Mouse (Mus musculus): ENCODE data around the gene Mroh9. TPM values are rescaled to one million over a fixed set of nuclear protein-coding genes. Genes with fewer than 3 reads are reported as not detected.
A peak's percentile ranks its signal among the peaks of the same experiment; 100 is the strongest.

The Mroh9 gene
- not detected for total RNA-seq (2021)

DNA sequence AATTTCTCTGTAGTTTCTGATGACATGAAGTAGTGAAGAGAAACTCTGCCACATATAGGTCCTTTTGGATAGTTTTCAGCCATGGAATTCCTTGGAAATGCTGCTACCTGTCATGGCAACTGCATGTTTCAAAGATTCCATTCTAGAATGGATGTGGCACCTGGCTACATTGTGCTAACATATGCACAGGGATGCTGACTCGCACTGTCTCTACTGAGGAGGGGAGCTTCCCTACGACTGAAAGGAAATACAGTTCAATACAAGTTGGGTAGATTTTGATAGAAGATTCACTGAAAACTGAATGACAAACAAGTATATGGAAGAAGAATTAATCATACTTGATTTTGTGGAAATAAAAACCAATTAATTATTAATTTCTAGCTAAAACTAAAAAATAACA lies at the start of gene Mroh9:
TSS of gene Mroh9 (minus strand) at position 101 of the 400 bp plus-strand sequence.
- DNase-seq (ENCODE audit: low spot score in 2 of 2): no peak
- intact Hi-C loops (cut with DNase I): no loop called here

DNA sequence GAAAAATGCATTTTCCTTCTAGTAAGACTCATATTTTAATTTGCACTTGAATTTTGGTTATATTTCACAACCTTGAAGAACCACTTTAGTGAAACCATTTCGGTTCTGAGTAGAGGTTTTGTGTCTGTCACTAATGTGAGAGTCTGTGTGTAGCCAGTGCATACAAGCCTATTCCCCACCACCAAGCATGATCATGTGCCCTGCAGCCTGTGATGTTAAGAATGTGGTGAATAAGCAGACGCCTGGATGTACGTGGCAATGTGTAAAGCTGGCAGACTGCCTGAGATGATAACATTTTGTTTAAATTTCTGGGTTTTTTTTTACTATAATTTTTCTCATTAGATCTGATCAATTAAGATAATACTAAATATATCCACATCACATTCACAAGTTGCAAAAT lies 44.5 kb upstream of the Mroh9 start:
- intact Hi-C loops (cut with DNase I): no loop called here
- no peak for DNase-seq (ENCODE audit: low spot score in 2 of 2)

DNA sequence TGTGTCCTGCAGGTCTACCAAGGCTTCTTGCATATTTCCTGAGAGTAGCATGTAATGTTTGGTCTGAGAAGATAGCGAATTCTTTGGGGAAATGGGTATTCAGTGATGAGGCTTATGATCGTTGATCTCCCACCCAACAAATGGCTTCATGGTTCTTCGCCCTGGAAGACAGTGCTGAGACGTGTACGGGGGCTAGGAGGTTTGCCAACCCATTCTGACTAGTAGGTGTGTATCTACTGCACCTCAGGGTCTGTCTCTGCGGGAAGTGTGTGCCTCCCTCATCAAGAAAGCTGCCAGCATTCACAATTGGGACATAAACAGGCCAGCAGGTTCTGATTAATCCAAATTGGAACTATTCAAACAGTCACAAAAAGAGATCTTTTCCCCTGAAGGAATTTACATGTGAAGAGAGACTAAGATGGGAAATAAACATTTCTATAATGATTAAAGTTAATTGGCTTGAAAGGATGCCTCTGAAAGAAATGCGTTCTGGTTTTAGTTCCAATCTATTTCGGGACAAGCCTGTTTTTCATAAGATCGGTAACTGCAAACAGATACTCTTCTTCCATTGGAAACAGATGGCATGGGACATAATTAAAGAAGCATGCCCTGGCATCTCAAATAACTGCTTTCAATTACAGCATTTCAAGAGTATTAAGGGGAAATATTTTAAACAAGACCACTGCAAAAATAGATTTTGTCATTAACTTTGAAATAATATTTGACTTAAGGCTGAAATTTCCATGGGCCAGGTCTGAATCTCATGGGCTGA lies 43.8 kb upstream of the Mroh9 start:
- intact Hi-C loops (cut with DNase I): no loop called here
- DNase-seq (ENCODE audit: low spot score in 2 of 2): no peak

DNA sequence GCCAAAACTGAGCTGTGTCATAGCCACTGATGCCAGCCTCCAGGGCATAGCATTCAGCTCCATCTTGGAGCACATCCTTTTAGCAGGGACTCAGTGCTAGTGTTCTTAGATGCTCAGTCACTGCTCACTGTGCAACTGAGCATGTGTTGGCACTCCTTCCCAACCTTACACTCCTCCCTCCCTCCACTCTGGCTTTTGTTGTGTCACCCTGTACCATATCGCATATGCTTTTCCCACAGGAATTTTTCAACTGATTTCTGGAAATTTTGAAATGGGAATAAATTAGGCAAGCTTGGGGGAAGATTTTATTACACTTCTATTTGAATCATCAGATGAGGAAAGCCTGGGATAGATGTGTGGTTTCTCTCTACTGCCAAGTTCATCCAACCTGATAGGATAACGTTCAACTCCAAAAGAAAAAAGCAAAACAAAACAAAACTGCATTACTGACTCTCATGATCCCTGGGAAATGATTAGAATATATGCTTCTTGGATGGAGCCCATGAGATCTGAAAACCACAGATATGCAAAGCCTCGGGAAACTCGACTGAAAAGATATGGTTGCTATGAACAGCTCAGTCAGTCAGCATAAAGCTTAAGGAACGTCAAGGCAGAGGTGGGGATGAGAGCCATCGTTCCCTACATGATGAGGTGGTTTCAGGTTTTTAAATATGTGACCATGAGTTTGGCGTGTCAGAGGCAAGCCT lies 40.9 kb upstream of the Mroh9 start:
- no peak for DNase-seq (ENCODE audit: low spot score in 2 of 2)
- intact Hi-C loops (cut with DNase I): no loop called here

DNA sequence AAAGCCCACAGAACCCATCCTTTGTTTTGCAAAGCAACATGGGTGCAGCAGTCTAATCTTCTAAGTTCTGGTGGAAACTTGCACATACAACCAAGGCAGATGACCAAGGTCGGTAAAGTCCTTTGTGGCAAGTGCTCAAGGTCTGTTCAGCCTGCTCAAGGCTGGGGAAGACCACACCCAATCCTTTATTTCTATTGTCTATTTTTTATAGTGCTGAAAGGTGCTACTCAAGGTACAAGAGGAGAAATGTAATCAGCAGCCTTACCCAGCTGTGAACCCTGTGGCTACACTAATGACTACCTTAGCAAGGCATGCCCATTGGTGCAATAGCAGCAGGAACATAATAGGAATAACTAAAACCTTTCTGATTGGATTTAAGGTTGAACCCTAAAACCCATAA lies 36.9 kb upstream of the Mroh9 start:
- no peak for DNase-seq (ENCODE audit: low spot score in 2 of 2)
- intact Hi-C loops (cut with DNase I): no loop called here

DNA sequence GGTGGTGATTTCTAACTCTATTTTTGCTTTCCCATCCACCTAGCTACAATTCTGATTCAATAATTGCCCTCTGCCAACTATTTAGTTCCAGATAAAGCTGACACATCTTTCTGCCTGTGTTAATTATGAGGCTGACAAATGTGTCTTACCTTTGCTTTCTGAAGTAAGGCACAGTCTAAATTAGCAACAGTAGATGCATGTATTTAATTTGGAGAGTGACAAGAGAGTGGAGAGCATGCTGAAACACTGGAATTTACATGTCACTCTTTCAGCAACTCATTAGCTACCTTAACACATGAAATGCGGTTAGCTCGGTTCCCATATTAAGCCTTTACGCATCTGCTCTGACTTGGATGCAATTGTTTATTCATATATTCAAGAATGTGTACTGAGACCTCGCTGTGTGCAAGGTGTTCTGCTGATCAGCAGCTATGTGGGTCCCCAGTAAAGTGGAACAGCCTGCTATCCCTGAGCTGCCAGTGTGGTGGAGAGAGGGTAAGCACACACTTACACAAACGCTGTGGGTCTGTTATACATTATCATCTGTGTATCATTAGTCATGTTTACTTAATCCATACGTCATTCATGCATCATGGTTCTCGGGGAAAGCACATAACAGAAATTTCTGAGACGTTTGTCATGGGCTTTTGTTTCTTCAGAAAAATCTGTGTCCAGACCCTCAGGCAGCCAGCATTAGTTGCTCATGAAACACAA lies 28.1 kb upstream of the Mroh9 start:
- intact Hi-C loops (cut with DNase I): no loop called here
- DNase-seq (ENCODE audit: low spot score in 2 of 2): no peak

DNA sequence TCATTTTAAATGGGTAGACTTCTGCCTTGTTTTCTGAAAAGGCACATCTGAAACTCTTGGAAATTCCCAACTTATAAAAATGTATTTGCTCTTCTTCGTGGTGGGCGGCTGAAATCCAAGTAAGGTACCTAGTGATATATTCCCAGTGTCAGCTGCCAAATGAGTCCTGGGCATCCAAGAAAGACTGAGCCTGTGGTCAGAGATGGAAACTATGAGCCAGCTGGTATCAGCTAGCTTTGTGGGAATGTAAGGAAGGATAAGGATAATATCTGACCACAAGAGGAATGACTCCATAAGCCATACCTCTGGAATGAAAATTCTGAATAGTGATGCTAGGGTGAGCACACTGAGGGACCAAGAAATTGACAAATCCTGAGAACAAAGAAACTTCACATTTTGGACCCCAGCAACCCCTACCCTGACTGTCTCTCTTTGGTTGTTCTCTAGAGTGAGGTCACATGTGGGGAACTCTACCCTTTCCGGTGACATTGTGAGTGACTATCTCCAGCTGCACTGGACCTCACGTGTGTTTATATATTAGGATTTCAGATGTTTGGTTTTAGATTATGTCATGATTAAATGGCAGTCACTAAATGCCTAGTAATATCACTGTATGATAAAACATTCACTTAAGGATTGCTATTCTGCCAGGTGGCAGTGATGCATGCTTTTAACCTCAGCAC lies 27.2 kb upstream of the Mroh9 start:
- DNase-seq (ENCODE audit: low spot score in 2 of 2): no peak
- intact Hi-C loops (cut with DNase I): no loop called here

DNA sequence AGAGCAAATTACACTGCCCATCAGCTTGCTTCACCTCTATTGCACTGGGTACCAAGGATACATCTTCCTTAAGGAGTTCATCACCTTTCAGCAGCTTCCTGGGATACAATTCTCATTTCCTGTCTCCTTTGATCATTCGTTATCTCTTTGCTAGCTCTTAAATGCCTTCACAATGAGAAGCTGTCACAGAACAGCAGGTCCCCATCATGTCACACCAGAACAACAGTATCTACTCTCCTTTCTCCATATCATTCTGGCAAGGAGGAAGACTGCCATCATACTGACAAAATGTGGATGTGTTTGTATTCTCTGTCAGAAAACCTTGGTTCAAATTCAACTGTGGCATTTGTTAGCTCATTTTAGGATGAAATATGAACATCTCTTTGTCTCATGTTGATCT lies 19.5 kb upstream of the Mroh9 start:
- DNase-seq (ENCODE audit: low spot score in 2 of 2): no peak

DNA sequence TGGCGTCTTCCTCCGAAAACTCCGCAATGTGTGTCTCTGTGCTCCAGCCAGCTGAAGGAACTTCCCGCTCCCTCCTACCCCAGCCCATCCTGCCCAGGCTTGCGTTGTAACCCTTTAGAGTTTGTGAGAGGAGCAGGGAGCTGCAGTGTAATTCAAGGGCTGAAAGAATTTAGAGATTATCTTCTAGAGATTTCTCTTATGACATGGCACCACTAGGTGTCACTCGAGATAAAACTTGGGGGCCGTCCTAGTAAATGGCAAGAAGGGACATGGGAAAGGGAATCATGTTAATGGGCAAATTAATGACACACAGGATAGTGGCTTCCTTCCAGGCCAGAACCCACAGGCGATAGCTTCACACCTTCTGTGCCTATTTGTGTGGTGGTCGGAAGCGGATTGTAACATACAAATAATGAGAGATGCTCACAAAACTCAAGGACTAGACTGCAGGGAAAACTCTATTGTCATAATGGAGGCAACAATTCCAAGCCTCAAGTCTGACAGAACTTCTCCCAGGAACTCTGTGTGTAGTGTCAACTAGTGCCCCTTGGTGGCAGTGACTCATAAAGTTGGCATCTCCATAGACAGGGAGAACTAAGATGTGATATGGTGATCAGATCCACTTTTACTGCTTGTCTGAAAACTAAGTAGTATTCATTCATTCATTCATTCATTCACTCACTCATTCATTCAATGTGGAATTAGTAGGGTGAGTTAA lies 6.1 kb upstream of the Mroh9 start:
- no peak for DNase-seq (ENCODE audit: low spot score in 2 of 2)
- intact Hi-C loops (cut with DNase I): loop anchor here (5.0 kb wide), 1 partner anchor 821 kb away; no protein-coding TSS in a partner anchor

More for the DNA sequence above, 19.5 kb upstream of the Mroh9 start:
- intact Hi-C loops (cut with DNase I): no loop called here

DNA sequence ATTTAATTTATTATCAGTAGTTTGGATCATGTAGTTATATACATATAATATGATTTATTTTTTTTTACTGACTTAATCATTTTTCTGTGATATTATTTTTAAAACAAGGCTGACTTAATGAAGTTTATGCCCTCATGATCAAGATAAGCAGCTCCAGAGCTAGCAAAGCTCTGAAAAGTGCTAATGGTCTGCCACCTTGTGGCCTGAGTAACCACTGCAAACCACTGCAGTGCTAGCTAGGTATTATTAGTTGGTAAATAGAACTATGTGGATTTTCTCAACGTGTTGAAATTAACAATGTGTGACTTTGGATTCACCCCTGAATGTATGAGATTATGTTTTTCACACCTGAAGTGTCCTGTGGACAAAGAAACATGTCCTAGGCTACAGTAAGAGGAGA lies 15.0 kb downstream of the Mroh9 start:
- intact Hi-C loops (cut with DNase I): loop anchor here (1.0 kb wide), 1 partner anchor 174 kb away; no protein-coding TSS in a partner anchor
- DNase-seq (ENCODE audit: low spot score in 2 of 2): peak; percentile 11 to 27

DNA sequence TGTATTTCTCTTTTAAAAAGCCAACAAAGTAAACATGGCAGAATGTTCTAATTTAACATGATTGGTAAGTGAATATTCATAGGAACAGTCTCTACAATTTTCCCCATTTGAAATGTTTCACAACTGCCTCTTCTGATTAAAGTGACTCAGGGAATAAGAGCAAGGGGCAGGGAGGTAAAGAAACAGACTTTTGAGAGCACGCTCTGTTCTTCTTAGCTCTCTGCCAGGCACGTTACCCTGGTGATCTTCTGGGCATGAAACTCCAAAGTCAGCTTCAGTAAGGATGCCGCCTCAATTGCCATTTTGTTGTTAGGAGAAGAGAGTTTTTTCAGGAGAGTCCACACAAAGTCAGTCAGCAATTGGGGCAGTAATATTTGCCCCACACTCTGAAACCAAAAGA lies 25.1 kb downstream of the Mroh9 start:
- peak in 1 of 2 experiments; percentile 7 for DNase-seq (ENCODE audit: low spot score in 2 of 2)

DNA sequence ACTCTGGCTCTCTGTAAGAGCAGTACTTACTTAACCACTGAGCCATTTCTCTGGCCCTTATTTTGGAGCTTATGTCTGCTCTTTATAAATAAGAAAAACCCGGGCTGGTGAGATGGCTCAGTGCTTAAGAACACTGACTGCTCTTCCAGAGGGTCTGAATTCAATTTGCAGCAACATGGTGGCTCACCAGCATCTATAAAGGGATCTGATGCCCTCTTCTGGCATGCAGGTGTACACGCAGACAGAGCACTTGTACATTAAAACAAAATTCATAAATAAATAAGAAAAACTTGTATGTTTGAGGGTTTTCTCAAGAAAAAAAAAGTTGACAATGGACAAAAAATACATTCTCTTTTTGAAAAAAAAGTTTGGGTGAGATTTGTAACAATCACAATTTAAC lies 28.1 kb downstream of the Mroh9 start:
- intact Hi-C loops (cut with DNase I): loop anchor here (2.0 kb wide), 1 partner anchor 161 kb away; no protein-coding TSS in a partner anchor
- DNase-seq (ENCODE audit: low spot score in 2 of 2): no peak

More for the DNA sequence above, 25.1 kb downstream of the Mroh9 start:
- intact Hi-C loops (cut with DNase I): no loop called here

DNA sequence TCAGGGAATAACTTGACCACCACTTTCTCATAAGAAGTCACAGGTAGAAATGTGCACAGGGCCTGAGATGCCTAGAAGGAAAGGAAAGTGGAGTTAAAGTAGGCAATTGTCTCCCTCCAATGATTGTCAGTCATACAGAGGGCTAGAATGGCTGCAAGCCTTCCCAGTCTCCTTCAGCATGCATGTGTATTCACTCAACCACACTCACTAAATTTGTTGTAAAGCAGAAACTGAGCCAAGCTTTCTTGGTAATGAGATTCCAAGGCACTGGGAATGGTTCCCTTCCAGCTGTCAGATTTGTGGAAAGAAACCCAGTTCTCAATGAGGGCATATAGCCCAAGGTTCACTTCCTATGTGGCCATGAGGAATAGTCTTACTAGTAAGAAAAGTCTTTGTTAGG lies 29.8 kb downstream of the Mroh9 start:
- intact Hi-C loops (cut with DNase I): loop anchor here (2.0 kb wide), 1 partner anchor 159 kb away; no protein-coding TSS in a partner anchor
- no peak for DNase-seq (ENCODE audit: low spot score in 2 of 2)

DNA sequence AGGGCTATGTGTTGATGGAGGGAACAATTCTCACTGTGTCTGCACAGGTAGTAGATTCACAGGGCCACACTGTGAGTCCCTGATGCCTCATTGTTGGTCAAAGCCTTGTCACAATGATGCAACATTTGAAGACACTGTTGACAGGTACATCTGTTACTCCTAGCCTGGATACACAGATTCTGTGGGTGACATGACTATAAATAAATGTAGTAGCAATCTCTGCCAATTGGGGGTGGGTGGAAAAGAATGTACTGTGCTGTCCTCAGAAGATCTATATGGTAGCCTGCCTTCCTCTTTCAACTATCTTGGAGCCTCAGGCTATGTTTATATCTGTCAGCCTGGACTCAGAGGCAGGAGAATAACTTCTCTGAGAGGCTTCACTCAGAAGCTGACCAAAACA lies 62.4 kb downstream of the Mroh9 start:
- no peak for DNase-seq (ENCODE audit: low spot score in 2 of 2)
- intact Hi-C loops (cut with DNase I): no loop called here

DNA sequence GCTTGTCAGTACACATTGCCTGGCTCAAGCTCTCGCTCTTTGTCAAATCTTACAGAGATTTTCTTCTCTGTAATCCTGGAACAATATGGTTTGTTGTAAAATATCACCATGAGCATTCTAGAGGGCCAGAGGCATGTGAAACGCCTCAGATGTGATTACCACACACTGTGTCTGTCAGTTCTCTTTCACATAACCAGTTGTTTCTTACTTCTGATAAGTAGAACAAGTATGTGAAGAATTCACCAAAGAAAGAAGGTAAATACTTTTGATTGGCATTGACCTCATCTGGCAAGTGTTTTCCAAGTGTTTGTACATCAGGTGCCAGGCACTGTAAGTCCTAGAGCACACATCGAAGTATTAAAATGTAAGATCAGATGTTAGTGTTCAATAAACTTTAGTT lies 76.2 kb downstream of the Mroh9 start:
- intact Hi-C loops (cut with DNase I): no loop called here
- DNase-seq (ENCODE audit: low spot score in 2 of 2): no peak

DNA sequence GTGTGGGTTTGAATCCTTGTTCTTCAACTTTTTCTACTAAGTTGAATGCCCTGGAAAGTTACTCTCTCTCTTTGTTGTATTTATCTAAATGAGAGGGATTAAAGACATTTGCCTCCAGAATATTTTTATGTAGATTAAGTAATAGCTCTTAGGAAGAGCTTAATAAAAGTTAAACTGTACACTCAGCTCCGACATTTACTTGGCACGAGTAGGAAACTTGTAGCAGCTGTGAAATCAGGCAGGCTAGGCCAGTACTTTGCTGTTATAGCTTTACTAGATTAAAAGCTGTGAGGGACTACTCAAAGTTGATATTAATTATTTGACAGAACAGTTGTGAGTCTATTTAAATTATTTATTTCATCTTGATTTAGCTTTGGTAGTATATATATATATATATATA lies 82.0 kb downstream of the Mroh9 start:
- DNase-seq (ENCODE audit: low spot score in 2 of 2): no peak
- intact Hi-C loops (cut with DNase I): no loop called here

DNA sequence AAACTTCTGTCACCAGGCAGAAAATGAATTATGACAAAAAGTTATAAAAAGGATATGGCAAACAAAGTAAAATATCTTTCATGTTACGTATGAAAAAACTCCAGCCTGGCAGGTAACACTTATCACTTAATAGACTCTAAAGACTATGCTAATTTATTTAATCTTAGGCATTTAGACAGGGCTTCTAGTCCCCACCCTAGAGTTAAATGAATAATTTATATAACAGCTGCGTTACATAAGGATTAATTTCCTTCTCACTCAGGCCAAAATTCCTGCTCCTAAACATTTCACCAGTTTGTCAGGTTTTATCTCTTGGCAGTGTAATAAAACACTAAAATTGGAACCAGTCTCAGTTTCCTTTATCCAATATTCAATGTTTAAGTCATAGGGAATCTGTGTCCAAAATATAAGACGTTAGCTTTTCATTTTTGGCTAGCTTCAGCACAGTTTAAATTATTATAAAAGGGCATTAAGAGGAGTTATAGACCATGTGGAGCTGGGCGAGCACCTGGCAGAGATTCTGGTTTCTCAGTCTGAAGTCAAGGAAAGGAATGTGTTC lies 84.1 kb downstream of the Mroh9 start:
- intact Hi-C loops (cut with DNase I): no loop called here
- no peak for DNase-seq (ENCODE audit: low spot score in 2 of 2)

DNA sequence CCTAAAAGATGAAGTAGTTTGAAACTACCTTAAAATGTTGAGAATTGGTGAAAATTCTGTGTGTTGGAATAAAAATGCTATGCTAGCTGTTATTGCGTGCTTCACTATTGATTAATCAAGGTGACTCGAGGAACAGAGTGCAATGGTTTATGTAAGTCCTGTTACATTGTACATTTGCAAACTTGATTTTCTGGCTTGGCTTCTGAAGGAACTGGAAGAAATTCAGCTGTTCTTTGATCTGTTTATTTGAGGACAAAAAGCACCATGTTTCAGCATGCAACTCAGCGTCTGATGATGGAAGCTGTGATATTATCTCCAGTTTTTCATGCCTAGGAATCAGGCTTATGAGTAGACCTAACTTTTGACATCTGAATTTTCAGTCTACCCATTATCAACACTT lies 97.9 kb downstream of the Mroh9 start:
- no peak for DNase-seq (ENCODE audit: low spot score in 2 of 2)
- intact Hi-C loops (cut with DNase I): no loop called here

DNA sequence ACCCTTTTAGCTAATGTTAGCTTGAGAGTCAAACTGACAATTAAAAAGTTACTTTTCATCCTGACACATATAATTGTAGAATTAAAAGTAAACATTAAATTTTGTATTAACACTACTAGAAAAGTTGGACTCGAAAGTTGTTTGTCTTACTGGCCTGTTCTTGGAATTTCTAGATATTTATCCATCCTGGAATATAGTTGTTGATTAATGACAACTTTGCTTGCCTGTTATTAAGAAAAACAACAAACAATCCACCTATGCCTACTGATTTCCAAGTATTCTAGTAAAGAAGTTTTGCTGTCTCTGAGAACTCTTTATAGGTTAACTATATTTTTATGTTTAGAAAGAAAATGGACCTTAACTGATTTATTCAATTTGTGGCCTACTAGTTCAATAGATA lies 98.7 kb downstream of the Mroh9 start:
- DNase-seq (ENCODE audit: low spot score in 2 of 2): no peak
- intact Hi-C loops (cut with DNase I): no loop called here

Data from left cerebral cortex, postnatal 36 days (tissue).